Mouse (Mus musculus) liver, embryonic 13.5 days (tissue): ENCODE data around the gene Plekha6. TPM values are rescaled to one million over a fixed set of nuclear protein-coding genes. Genes with fewer than 3 reads are reported as not detected.
A peak's percentile ranks its signal among the peaks of the same experiment; 100 is the strongest.

Experiments
- ATAC-seq: fragments of 200-750 bp; cut with Nextera tagmentation; 2 replicates; pipeline ENCODE4 v1.8.0; 2017; ENCODE audit warnings: low read depth, mild to moderate bottlenecking, moderate number of reproducible peaks, moderate library complexity
- DNase-seq: peaks from one replicate; pipeline ENCODE4 v3.0.0; 2022
- H3K27ac ChIP-seq: fragments of 300-500 bp; sonication (generic); 2 replicates; pipeline ENCODE4 v1.5.1; 2015; ENCODE audit warnings: moderate library complexity, mild to moderate bottlenecking, inconsistent platforms
- H3K27me3 ChIP-seq: fragments of 300-500 bp; sonication (generic); 2 replicates; pipeline ENCODE4 v1.6.1; 2015; ENCODE audit warnings: mild to moderate bottlenecking, inconsistent platforms
- H3K36me3 ChIP-seq: fragments of 300-500 bp; sonication (generic); 2 replicates; pipeline ENCODE4 v1.6.1; 2015; ENCODE audit warnings: mild to moderate bottlenecking, inconsistent platforms
- H3K4me1 ChIP-seq: fragments of 300-500 bp; sonication (generic); replicated peaks from 2 replicates; pipeline ENCODE4 v1.6.1; 2015; ENCODE audit warnings: inconsistent platforms
- H3K4me2 ChIP-seq: fragments of 300-500 bp; sonication (generic); 2 replicates; pipeline ENCODE4 v1.6.1; 2015; ENCODE audit warnings: inconsistent platforms, mild to moderate bottlenecking, moderate library complexity
- H3K4me3 ChIP-seq: fragments of 300-500 bp; sonication (generic); replicated peaks from 2 replicates; pipeline ENCODE4 v1.5.1; 2015; ENCODE audit warnings: mild to moderate bottlenecking, inconsistent platforms
- H3K9ac ChIP-seq: fragments of 300-500 bp; sonication (generic); 2 replicates; pipeline ENCODE4 v1.6.1; 2015; ENCODE audit warnings: mild to moderate bottlenecking, inconsistent platforms
- H3K9me3 ChIP-seq: fragments of 300-500 bp; sonication (generic); replicated peaks from 2 replicates; pipeline ENCODE4 v1.6.1; 2016; ENCODE audit warnings: inconsistent platforms
- WGBS: fragments of 180-500 bp; shearing (Covaris S2); methylation state at CpG from one replicate; pipeline ENCODE4 v1.1.7; 2015; ENCODE audit not compliant: insufficient replicate concordance; 5-methylcytosine and 5-hydroxymethylcytosine counted together
- polyA plus RNA-seq: library from polyadenylated mRNA; unstranded; fragments of >200 nt; fragmentation: Nextera tagmentation; extraction: Ambion mirVana; gene quantifications from 2 replicates; pipeline ENCODE4 v1.2.1, GENCODE M21; 2015

The Plekha6 gene
- polyA plus RNA-seq, 1 experiment from 2014 or later = 1.9 TPM

DNA sequence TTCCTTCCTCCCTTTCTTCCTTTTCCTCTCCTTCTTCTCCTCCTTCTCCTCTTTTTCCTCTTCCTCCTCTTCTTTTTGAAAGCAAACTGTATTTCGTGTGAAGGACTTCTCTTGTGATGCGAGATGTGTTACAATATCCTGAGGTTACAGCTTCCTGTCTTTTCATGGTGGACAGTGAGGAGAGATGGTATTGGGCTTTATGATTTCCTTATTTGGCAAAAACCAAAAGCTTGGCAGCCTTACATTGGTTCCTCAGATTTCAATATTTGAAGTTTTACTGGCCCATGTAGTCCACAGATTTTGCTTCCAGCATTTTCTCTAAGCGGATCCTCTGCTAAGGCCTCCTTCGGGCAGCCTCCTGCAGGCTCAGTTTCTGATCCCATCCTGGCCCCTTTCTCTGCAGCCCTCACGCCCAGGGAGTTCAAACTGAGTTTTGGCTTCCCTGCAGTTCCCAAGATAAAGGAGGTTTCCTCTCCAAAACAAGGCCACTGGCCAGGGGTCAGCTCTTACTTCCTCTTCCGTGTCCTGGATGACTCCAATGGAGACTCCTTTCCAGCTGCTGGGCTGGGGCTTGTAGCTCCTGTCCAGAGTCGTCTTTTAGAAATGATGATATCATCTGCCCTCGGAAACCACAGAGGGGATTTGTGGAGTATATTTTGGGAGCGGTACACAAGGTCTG is 64.9 kb downstream of the Plekha6 start:
- Histone ChIP-seq H3K9ac (no peak overlapping the region), H3K9me3 (no peaks in the 10 kb centered on the region), H3K27me3 (peaks cover 53% of the 10 kb centered on the region), H3K36me3 (no peaks in the 10 kb centered on the region), H3K4me3 (no peak overlapping the region), H3K27ac (no peak overlapping the region), H3K4me2 (no peak overlapping the region), H3K4me1 (peaks cover 26% of the 10 kb centered on the region)
- no peak for DNase-seq
- 24% methylated on average over 9 of the region's 9 CpGs for WGBS
- no peak for ATAC-seq

DNA sequence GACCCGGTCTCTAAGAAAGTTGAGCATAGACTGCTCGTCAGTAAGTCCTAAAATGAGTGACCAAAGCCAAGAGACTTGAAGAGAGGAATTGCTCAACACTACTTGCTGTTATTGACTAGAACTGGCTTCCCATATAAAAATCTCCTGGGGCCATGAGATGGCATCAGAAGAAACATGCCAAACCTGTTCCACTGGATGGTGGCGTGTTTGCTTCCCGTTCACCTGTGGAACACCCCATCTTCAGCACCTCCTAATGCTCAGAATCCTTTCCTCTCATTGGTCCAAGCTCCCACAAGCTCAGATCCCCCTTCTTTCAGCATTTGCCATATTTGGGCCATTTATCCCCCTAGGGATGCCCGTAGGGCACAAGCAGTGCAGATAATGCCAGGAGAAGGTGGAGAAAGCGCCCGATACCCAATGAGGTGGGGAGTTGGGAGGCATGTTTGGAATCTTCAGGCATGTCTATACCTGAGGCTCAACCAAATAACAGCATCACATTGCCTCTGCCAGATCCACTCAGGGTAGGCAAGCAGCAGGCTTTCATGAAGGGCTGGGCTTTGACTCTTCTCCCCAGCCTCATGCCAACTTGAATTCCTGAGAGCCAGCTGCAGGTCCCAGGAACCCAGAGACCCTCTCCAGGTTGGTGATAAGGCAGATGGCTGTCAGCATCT is 67.6 kb downstream of the Plekha6 start:
- Histone ChIP-seq H3K27ac (no peak overlapping the region), H3K4me1 (peaks cover 33% of the 10 kb centered on the region), H3K9ac (no peak overlapping the region), H3K4me3 (no peak overlapping the region), H3K36me3 (no peaks in the 10 kb centered on the region), H3K9me3 (no peaks in the 10 kb centered on the region), H3K4me2 (no peak overlapping the region), H3K27me3 (peaks cover 28% of the 10 kb centered on the region)
- ATAC-seq (no peak), DNase-seq (no peak)
- WGBS = 69% methylated on average over 7 of the region's 7 CpGs

GRCm38 (mm10) chr1:133235909-133236308 is 71.9 kb downstream of the Plekha6 start:
- H3K27ac ChIP-seq = no peak overlapping the region

DNA sequence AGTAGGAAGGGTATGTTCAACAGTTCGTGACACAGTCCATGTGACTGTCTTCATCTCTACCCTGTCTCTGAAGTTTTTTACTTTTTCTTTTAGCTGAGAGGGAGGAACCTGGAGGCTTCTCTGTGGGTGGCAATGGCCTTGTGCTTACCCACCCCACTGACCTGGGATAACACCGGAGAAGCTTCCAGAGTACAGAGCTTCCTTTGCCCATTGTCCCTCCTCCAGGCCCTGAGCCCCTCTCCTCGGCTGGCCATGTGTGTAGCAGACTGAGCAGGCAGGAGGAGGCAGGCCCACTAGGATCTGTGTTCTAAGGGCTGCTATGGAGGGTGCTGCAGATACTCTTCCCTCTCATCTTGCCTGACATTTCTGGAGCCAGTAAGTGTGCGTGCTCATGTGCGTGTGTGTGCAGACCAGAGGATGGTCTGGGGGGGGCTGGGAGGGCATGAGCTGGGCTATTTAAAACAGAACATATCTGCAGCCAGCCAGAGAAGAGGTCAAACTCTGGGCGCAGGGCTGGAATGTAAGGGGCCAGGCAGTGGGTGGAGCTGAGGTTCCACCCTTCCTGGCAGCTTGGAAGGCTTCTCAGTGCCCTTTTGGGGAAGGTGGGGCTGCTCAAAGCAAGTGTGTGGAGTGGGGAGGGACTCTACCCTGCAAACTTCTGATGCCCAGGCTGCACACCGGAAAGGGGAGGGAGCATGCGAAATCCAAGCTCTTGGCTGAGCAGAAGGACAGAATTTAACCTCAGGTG is 72.9 kb downstream of the Plekha6 start:
- Histone ChIP-seq H3K4me3 (no peak overlapping the region), H3K27ac (no peak overlapping the region), H3K9me3 (no peaks in the 10 kb centered on the region), H3K36me3 (no peaks in the 10 kb centered on the region), H3K9ac (no peak overlapping the region), H3K27me3 (peaks cover 13% of the 10 kb centered on the region), H3K4me1 (peaks cover 27% of the 10 kb centered on the region), H3K4me2 (no peak overlapping the region)
- no peak for DNase-seq
- WGBS = 25% methylated on average over 8 of the region's 8 CpGs
- peak; percentile 75; the same call in 1 of the 2 replicates for ATAC-seq

More at GRCm38 (mm10) chr1:133235909-133236308, 71.9 kb downstream of the Plekha6 start:
- Histone ChIP-seq H3K36me3 (no peaks in the 10 kb centered on the region), H3K9me3 (no peaks in the 10 kb centered on the region), H3K4me1 (peaks cover 24% of the 10 kb centered on the region), H3K4me3 (no peak overlapping the region), H3K9ac (no peak overlapping the region), H3K27me3 (peaks cover 13% of the 10 kb centered on the region), H3K4me2 (no peak overlapping the region)
- DNase-seq = no peak
- no peak for ATAC-seq
- WGBS = 57% methylated on average over 5 of the region's 5 CpGs

GRCm38 (mm10) chr1:133237670-133238069 is 73.7 kb downstream of the Plekha6 start:
- H3K9ac ChIP-seq = no peak overlapping the region
- H3K27me3 ChIP-seq = peaks cover 12% of the 10 kb centered on the region
- no peak overlapping the region for H3K27ac ChIP-seq
- H3K4me2 ChIP-seq = 0 out of 2 replicates have a peak overlapping the region, but pooled peaks have one; percentile 17
- no peak overlapping the region for H3K4me3 ChIP-seq
- no peak for ATAC-seq
- H3K4me1 ChIP-seq = peaks cover 31% of the 10 kb centered on the region
- no peaks in the 10 kb centered on the region for H3K36me3 ChIP-seq
- 5% methylated on average over 11 of the region's 11 CpGs for WGBS
- DNase-seq = no peak
- no peaks in the 10 kb centered on the region for H3K9me3 ChIP-seq

GRCm38 (mm10) chr1:133239121-133239812 is 75.3 kb downstream of the Plekha6 start:
- DNase-seq (no peak), ATAC-seq (no peak)
- H3K9me3 ChIP-seq = no peaks in the 10 kb centered on the region
- no peaks in the 10 kb centered on the region for H3K36me3 ChIP-seq
- H3K9ac ChIP-seq = no peak overlapping the region
- 62% methylated on average over 6 of the region's 6 CpGs for WGBS
- no peak overlapping the region for H3K4me3 ChIP-seq
- H3K4me1 ChIP-seq = peaks cover 41% of the 10 kb centered on the region
- no peak overlapping the region for H3K4me2 ChIP-seq
- 0 out of 2 replicates have a peak, but pooled peaks cover 7% of the 10 kb centered on the region for H3K27me3 ChIP-seq
- no peak overlapping the region for H3K27ac ChIP-seq

- WGBS = 67% methylated on average over 6 of the region's 6 CpGs
- Histone ChIP-seq H3K9me3 (no peaks in the 10 kb centered on the region), H3K36me3 (no peaks in the 10 kb centered on the region), H3K4me2 (no peak overlapping the region), H3K4me1 (peaks cover 43% of the 10 kb centered on the region), H3K27me3 (0 out of 2 replicates have a peak, but pooled peaks cover 7% of the 10 kb centered on the region), H3K9ac (no peak overlapping the region), H3K4me3 (no peak overlapping the region), H3K27ac (no peak overlapping the region)
- ATAC-seq = no peak
- DNase-seq = no peak
These were observed 75.8 kb downstream of the Plekha6 start for GRCm38 (mm10) chr1:133239813-133240160.

DNA sequence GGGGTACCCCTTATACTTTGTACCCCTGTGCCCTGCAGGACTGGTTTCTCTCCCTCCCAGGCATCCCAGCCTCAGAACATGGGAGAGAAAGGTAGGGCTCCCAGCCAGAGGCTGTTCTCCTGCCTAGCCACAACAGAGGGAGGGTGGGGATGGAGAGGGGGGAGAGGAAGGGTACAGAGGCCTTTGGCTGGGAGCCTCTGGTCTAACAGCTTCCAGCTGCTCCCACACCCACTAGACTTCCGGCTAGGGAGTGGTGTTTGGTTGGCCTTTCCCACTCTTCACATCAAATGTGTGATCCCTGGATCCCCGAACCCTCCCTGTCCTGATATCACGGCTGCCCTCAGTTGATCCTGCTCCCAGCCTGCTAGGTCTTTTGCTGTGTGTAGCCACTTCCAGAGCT is 76.9 kb downstream of the Plekha6 start:
- ATAC-seq (no peak), DNase-seq (no peak)
- Histone ChIP-seq H3K27ac (no peak overlapping the region), H3K9ac (no peak overlapping the region), H3K27me3 (0 out of 2 replicates have a peak, but pooled peaks cover 7% of the 10 kb centered on the region), H3K4me3 (no peak overlapping the region), H3K36me3 (no peaks in the 10 kb centered on the region), H3K4me1 (peaks cover 54% of the 10 kb centered on the region), H3K9me3 (no peaks in the 10 kb centered on the region), H3K4me2 (no peak overlapping the region)
- 52% methylated on average over 3 of the region's 3 CpGs for WGBS

DNA sequence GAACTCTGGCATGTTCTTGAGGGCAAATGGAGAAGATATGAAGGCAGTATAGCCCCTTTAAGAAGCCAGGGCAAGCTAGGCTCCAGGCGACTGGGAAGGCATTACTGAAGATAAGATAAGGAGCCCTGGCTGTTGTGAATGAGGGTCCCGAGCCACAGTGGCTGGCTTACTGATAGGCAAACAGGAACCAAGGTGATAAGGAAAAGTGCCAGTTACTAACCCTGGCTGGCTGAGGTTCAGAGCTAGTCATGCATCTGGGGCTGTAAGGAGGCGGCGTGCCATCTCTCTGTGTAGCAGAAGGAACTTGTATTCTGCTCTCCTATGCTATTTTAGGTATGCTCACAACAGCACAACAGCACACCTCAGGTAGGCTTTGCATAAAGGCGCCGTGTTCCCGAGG is 80.7 kb downstream of the Plekha6 start:
- Histone ChIP-seq H3K36me3 (no peaks in the 10 kb centered on the region), H3K27ac (peak overlapping the region; percentile 52), H3K27me3 (no peaks in the 10 kb centered on the region), H3K4me2 (peak overlapping the region; percentile 44), H3K9ac (peak overlapping the region; percentile 37), H3K9me3 (no peaks in the 10 kb centered on the region), H3K4me1 (peaks cover 54% of the 10 kb centered on the region), H3K4me3 (0 out of 2 replicates have a peak overlapping the region, but pooled peaks have one; percentile 6)
- DNase-seq (peak; percentile 71), ATAC-seq (peak; percentile 89)
- WGBS = 10% methylated on average over 7 of the region's 7 CpGs

DNA sequence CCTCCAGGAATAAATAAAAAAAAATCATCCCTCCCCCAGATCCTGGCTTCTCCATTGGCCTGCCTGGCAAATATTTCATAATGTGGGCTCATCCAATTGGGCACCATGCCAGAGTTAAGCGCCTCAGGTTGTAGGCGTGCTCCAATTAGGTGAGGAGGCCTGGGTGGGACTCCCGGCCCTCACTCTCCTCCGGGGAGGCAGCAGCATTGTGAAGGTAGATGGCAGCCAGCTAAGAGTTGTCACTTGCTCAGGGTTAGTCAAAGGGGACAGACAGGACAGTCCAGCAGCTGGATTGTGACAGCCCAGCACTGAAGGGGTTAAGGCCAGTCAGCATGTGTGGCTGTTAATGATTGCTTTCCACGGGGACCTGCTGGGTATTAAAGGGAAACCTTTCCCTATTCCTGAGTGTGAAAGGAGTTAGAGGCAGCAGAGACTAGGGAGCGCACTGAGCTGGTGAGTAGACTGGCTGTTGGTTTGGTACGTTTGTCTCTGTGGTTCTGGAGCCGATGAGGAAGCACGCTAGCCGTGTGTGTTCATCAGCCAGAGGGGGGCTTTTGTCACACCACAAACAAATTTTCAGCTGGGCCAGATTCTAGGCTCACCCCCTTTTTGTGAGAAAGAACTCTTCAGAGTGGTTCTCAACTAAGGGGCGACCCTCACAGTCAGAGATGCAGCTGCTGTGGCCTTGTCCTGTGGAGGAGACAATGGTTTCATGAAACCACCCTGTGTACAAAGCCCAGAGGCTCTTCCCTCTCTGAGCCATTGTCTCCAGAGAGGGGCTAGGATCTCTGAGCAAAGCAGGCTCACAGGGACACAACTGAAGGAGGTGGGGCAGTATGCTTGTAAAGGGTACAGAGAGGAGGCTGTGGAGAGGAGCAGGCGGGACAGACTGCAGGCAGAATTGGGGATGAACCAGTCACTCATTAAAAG is 81.9 kb downstream of the Plekha6 start:
- no peaks in the 10 kb centered on the region for H3K9me3 ChIP-seq
- DNase-seq (peak; percentile 16), ATAC-seq (peak; percentile 47)
- peak overlapping the region; percentile 37; the same call in 1 of the 2 replicates for H3K9ac ChIP-seq
- peaks cover 55% of the 10 kb centered on the region for H3K4me1 ChIP-seq
- H3K27me3 ChIP-seq = no peaks in the 10 kb centered on the region
- H3K27ac ChIP-seq = peak overlapping the region; percentile 52; the same call in 1 of the 2 replicates
- WGBS = 39% methylated on average over 12 of the region's 12 CpGs
- peak overlapping the region; percentile 44 for H3K4me2 ChIP-seq
- peak overlapping the region; percentile 36 for H3K4me3 ChIP-seq
- no peaks in the 10 kb centered on the region for H3K36me3 ChIP-seq
